Mouse (Mus musculus): Measurements from ENCODE around the gene Inafm2.

DNA sequence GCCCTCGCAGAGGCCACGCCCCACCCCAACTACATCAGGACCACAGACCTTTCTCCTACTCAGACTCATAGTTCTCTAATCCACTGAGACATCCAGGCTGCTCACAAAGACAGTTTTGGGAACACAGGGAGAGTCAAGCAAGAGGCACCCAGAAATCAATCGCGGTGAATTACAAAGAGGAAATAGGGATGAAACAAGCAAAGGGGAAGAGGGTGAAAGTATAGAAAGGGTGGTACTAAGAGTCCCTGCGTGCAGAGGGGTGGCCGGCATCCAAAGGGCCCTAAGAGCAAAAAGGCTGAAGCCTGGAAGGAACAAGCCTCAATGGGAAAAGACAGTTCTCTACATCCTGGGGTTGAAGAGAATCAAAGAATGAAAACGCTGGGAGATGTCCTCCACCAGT is 937 bp upstream of the Inafm2 start:
- TF ChIP-seq CTCF (IDR thresholded peaks at IDR 0.05; ENCODE audit: borderline replicate concordance, extremely low read depth, insufficient read depth, insufficient read length) (no peak), POLR2A (IDR thresholded peaks at IDR 0.05; ENCODE audit: borderline replicate concordance, extremely low read depth, insufficient read depth, insufficient read length, poor library complexity, severe bottlenecking) (no peak)

All from brain, embryonic 14.5 days (tissue).